Mouse (Mus musculus) cerebellum, adult 2 months (tissue): ENCODE measurements around the gene Nlgn1.

Experiments
- CTCF ChIP-seq: fragments of 200-500 bp; IDR thresholded peaks from 2 replicates; pipeline ENCODE4 v1.5.1; 2011; ENCODE audit warnings: low read depth, mild to moderate bottlenecking, control low read depth, low read length, moderate library complexity, borderline replicate concordance; ENCODE audit not compliant: insufficient read depth
- POLR2A ChIP-seq: fragments of 200-500 bp; IDR thresholded peaks from 2 replicates; pipeline ENCODE4 v1.6.1; 2011; ENCODE audit warnings: low read length, control low read depth, borderline replicate concordance; ENCODE audit not compliant: insufficient read depth

- TF ChIP-seq CTCF (no peak), POLR2A (no peak)
Measured at GRCm38 (mm10) chr3:26332400-26333238, at the start of gene Nlgn1.
